Comparison of ENCODE assay signal across 8 mouse cellular contexts in genomic region chr11:44529200-44529599, GRCm38 (mm10). TPM values are rescaled to one million over a fixed set of nuclear protein-coding genes. Genes with fewer than 3 reads are reported as not detected.
A peak's percentile ranks its signal among the peaks of the same experiment; 100 is the strongest.
DNase-seq lines count a peak whose midpoint lies in the region; ATAC-seq lines count a peak whose summit lies in the region.

No protein-coding gene starts in this region.

- no peak for ATAC-seq in lung, embryonic 16.5 days (ENCODE audit: low read depth)

- H3K9me3 ChIP-seq in lung, embryonic 16.5 days (ENCODE audit: control insufficient read depth, low read length) = no peaks in the 10 kb centered on the region

- peak; percentile 25 for DNase-seq in cerebellum, adult 9-10 months
- DNase-seq in cerebellum, postnatal 14 days = no peak
- peak; percentile 80 for DNase-seq in c-Kit-positive CD71-positive TER-119-negative erythroid progenitor cells, embryonic 14.5 days (ENCODE audit: low read depth)
- peak; percentile 69 to 79 for DNase-seq in spleen, postnatal 4 days (ENCODE audit: low spot score in 2 of 2)
- no peak for DNase-seq in frontal cortex, postnatal 10 days (ENCODE audit: low spot score in 2 of 2)
- no peak for DNase-seq in urinary bladder, postnatal 4 days (ENCODE audit: low spot score in 2 of 2)
- no peak for DNase-seq in adrenal gland, adult 18-20 months (ENCODE audit: low spot score in 2 of 2)

- peaks cover 6% of the 10 kb centered on the region; the same call in 1 of the 2 replicates for H3K4me1 ChIP-seq in lung, embryonic 16.5 days (replicated peaks; ENCODE audit: control insufficient read depth, insufficient read depth, low read length)

- WGBS in lung, embryonic 16.5 days = 71% methylated on average over 12 of the region's 12 CpGs

- no peak overlapping the region for H3K4me3 ChIP-seq in lung, embryonic 16.5 days (ENCODE audit: low read length)

- peaks cover 33% of the 10 kb centered on the region for H3K36me3 ChIP-seq in lung, embryonic 16.5 days (ENCODE audit: control insufficient read depth, insufficient read depth, low read length)

- no peak overlapping the region for H3K9ac ChIP-seq in lung, embryonic 16.5 days (ENCODE audit: low read length)

- H3K27ac ChIP-seq in lung, embryonic 16.5 days (ENCODE audit: low read length) = 0 out of 2 replicates have a peak overlapping the region, but pooled peaks have one; percentile 29

- no peak overlapping the region for H3K4me2 ChIP-seq in lung, embryonic 16.5 days (ENCODE audit: low read depth, low read length)

- no peaks in the 10 kb centered on the region for H3K27me3 ChIP-seq in lung, embryonic 16.5 days (ENCODE audit: control insufficient read depth, insufficient read depth, low read depth, low read length)

RNA-seq across cellular contexts. Expression of gene Rnf145, which starts 10.4 kb away (rescaled TPM):
- polyA plus RNA-seq in lung, embryonic 16.5 days (2015; fragmentation: Nextera tagmentation; extraction: Ambion mirVana) = 63.1 and 65.3 TPM in 2 replicates
- total RNA-seq in adrenal gland, adult 18-20 months (2021) = 10 to 100 TPM; 47.2 to 61.7 TPM

RNA-seq across cellular contexts. Expression of gene Ublcp1, which starts 58.9 kb away (rescaled TPM):
- polyA plus RNA-seq in lung, embryonic 16.5 days (2015; fragmentation: Nextera tagmentation; extraction: Ambion mirVana) = 56.2 and 59.9 TPM in 2 replicates
- total RNA-seq in adrenal gland, adult 18-20 months (2021) = 10 to 100 TPM; 35.5 to 46.2 TPM

Comparison
In these comparisons a context has a peak if more than half of its experiments do, and no peak if none do; other contexts are left out.
1. DNase-seq: peak in cerebellum, adult 9-10 months (single experiment), c-Kit-positive CD71-positive TER-119-negative erythroid progenitor cells, embryonic 14.5 days (single experiment) and spleen, postnatal 4 days (2 of 2); none in cerebellum, postnatal 14 days (0 of 2), frontal cortex, postnatal 10 days (0 of 2), urinary bladder, postnatal 4 days (0 of 2) and adrenal gland, adult 18-20 months (0 of 2).